Mouse (Mus musculus) E14TG2a.4 (cell line): ENCODE data around the gene 4930415O20Rik.
A peak's percentile ranks its signal among the peaks of the same experiment; 100 is the strongest.

Source experiments
- H3K27me3 ChIP-seq: 2 replicates; pipeline ENCODE4 v1.6.1; 2014; ENCODE audit warnings: low read length, control low read depth; ENCODE audit not compliant: insufficient read depth
- H3K36me3 ChIP-seq: 2 replicates; pipeline ENCODE4 v1.6.1; 2014; ENCODE audit warnings: low read length, control low read depth; ENCODE audit not compliant: insufficient read depth
- H3K4me1 ChIP-seq: replicated peaks from 2 replicates; pipeline ENCODE4 v1.6.1; 2014; ENCODE audit warnings: low read depth, low read length, control low read depth
- H3K4me3 ChIP-seq: replicated peaks from 2 replicates; pipeline ENCODE4 v1.5.1; 2014; ENCODE audit warnings: mild to moderate bottlenecking, low read length
- H3K9me3 ChIP-seq: 2 replicates; pipeline ENCODE4 v1.6.1; 2014; ENCODE audit warnings: low read length, control low read depth
- CTCF ChIP-seq: conservative IDR thresholded peaks from 2 replicates; pipeline ENCODE4 v1.5.1; 2014; ENCODE audit warnings: low read length
- NANOG ChIP-seq: IDR thresholded peaks from 2 replicates; pipeline ENCODE4 v1.6.1; 2014; ENCODE audit warnings: borderline replicate concordance, low read length, mixed read lengths
- POU5F1 ChIP-seq: IDR thresholded peaks from 2 replicates; pipeline ENCODE4 v1.6.1; 2014; ENCODE audit warnings: low read length, borderline replicate concordance

4930415O20Rik gene

GRCm38 (mm10) chr15:98615751-98616150, 44.9 kb downstream of the 4930415O20Rik start:
- Histone ChIP-seq H3K4me1 (peaks cover 28% of the 10 kb centered on the region), H3K9me3 (no peaks in the 10 kb centered on the region; the same call in 1 of the 2 replicates), H3K27me3 (peaks cover 69% of the 10 kb centered on the region), H3K36me3 (no peaks in the 10 kb centered on the region), H3K4me3 (no peak overlapping the region)
- TF ChIP-seq NANOG = no peak
- no peak for TF ChIP-seq CTCF
- no peak for TF ChIP-seq POU5F1

- Histone ChIP-seq H3K4me3 (no peak overlapping the region), H3K9me3 (no peaks in the 10 kb centered on the region; the same call in 1 of the 2 replicates), H3K27me3 (peaks cover 61% of the 10 kb centered on the region), H3K4me1 (peaks cover 32% of the 10 kb centered on the region), H3K36me3 (no peaks in the 10 kb centered on the region)
- no peak for TF ChIP-seq NANOG
- TF ChIP-seq POU5F1 = no peak
- no peak for TF ChIP-seq CTCF
Observed at GRCm38 (mm10) chr15:98616362-98617175, 45.8 kb downstream of the 4930415O20Rik start.

- no peak for TF ChIP-seq NANOG
- TF ChIP-seq CTCF = peak; percentile 97
- no peak for TF ChIP-seq POU5F1
- no peaks in the 10 kb centered on the region; the same call in 1 of the 2 replicates for H3K9me3 ChIP-seq
- no peak overlapping the region for H3K4me3 ChIP-seq
- H3K36me3 ChIP-seq = no peaks in the 10 kb centered on the region
- H3K27me3 ChIP-seq = peaks cover 55% of the 10 kb centered on the region
- H3K4me1 ChIP-seq = peaks cover 37% of the 10 kb centered on the region
Observed at GRCm38 (mm10) chr15:98617176-98617537, 46.4 kb downstream of the 4930415O20Rik start.

GRCm38 (mm10) chr15:98622199-98622598, 51.4 kb downstream of the 4930415O20Rik start:
- Histone ChIP-seq H3K27me3 (peaks cover 29% of the 10 kb centered on the region), H3K9me3 (peaks cover 3% of the 10 kb centered on the region; the same call in 1 of the 2 replicates), H3K36me3 (no peaks in the 10 kb centered on the region), H3K4me1 (peaks cover 64% of the 10 kb centered on the region), H3K4me3 (peak overlapping the region; percentile 50)
- no peak for TF ChIP-seq POU5F1
- no peak for TF ChIP-seq CTCF

- Histone ChIP-seq H3K27me3 (peaks cover 26% of the 10 kb centered on the region), H3K4me3 (peak overlapping the region; percentile 50; the same call in 1 of the 2 replicates), H3K9me3 (peaks cover 3% of the 10 kb centered on the region; the same call in 1 of the 2 replicates), H3K4me1 (peaks cover 69% of the 10 kb centered on the region), H3K36me3 (no peaks in the 10 kb centered on the region)
- no peak for TF ChIP-seq NANOG
- TF ChIP-seq CTCF = no peak
- TF ChIP-seq POU5F1 = no peak
Observed at GRCm38 (mm10) chr15:98622721-98623120, 51.9 kb downstream of the 4930415O20Rik start.

GRCm38 (mm10) chr15:98623361-98623821, 52.6 kb downstream of the 4930415O20Rik start:
- Histone ChIP-seq H3K4me1 (peaks cover 75% of the 10 kb centered on the region), H3K36me3 (no peaks in the 10 kb centered on the region), H3K4me3 (no peak overlapping the region), H3K27me3 (peaks cover 23% of the 10 kb centered on the region), H3K9me3 (peaks cover 3% of the 10 kb centered on the region; the same call in 1 of the 2 replicates)
- TF ChIP-seq POU5F1 = no peak
- TF ChIP-seq CTCF = no peak
- TF ChIP-seq NANOG = peak; percentile 30; the same call in 1 of the 2 replicates

GRCm38 (mm10) chr15:98626078-98626477, 55.3 kb downstream of the 4930415O20Rik start:
- H3K27me3 ChIP-seq = peaks cover 30% of the 10 kb centered on the region
- no peak overlapping the region for H3K4me3 ChIP-seq
- peaks cover 94% of the 10 kb centered on the region for H3K4me1 ChIP-seq
- TF ChIP-seq NANOG = no peak
- no peak for TF ChIP-seq CTCF
- TF ChIP-seq POU5F1 = no peak
- H3K9me3 ChIP-seq = 0 out of 2 replicates have a peak, but pooled peaks cover 3% of the 10 kb centered on the region
- no peaks in the 10 kb centered on the region for H3K36me3 ChIP-seq

- H3K4me1 ChIP-seq = peaks cover 93% of the 10 kb centered on the region
- TF ChIP-seq POU5F1 (no peak), CTCF (no peak; the same call in none of the 2 replicates), NANOG (no peak)
- peaks cover 32% of the 10 kb centered on the region for H3K27me3 ChIP-seq
- no peaks in the 10 kb centered on the region for H3K36me3 ChIP-seq
- H3K9me3 ChIP-seq = 0 out of 2 replicates have a peak, but pooled peaks cover 3% of the 10 kb centered on the region
- peak overlapping the region; percentile 43; the same call in 1 of the 2 replicates for H3K4me3 ChIP-seq
Observed at GRCm38 (mm10) chr15:98626487-98627212, 55.8 kb downstream of the 4930415O20Rik start.
